Mouse (Mus musculus): ENCODE measurements around the gene Prcp.
"Not testable (repeated sequence)": the region's sequence is repeated elsewhere in the genome, so short reads cannot be mapped to it uniquely, and the experiment has no call there.

Prcp gene

GRCm38 (mm10) chr7:92890618-92891230, 16.5 kb downstream of the Prcp start:
- no peak for DNase-seq (ENCODE audit: low spot score)

GRCm38 (mm10) chr7:92893478-92893877, 19.2 kb downstream of the Prcp start:
- no peak for DNase-seq (ENCODE audit: low spot score)

GRCm38 (mm10) chr7:92896036-92896435, 21.8 kb downstream of the Prcp start:
- no peak for DNase-seq (ENCODE audit: low spot score)

GRCm38 (mm10) chr7:92897021-92897420, 22.8 kb downstream of the Prcp start:
- peak; percentile 33 for DNase-seq (ENCODE audit: low spot score)

GRCm38 (mm10) chr7:92903360-92904038, 29.2 kb downstream of the Prcp start:
- DNase-seq (ENCODE audit: low spot score): peak; percentile 68

- not testable (repeated sequence) for DNase-seq (ENCODE audit: low spot score)
Observed at GRCm38 (mm10) chr7:92904285-92904684, 30.0 kb downstream of the Prcp start.

- DNase-seq (ENCODE audit: low spot score): no peak
Observed at GRCm38 (mm10) chr7:92920172-92920856, 46.0 kb downstream of the Prcp start.

- no peak for DNase-seq (ENCODE audit: low spot score)
Observed at GRCm38 (mm10) chr7:92920857-92921172, 46.5 kb downstream of the Prcp start.

GRCm38 (mm10) chr7:92932792-92933191, 58.5 kb downstream of the Prcp start:
- no peak for DNase-seq (ENCODE audit: low spot score)

GRCm38 (mm10) chr7:92933308-92933948, 59.2 kb downstream of the Prcp start:
- not testable (repeated sequence) for DNase-seq (ENCODE audit: low spot score)

GRCm38 (mm10) chr7:92936747-92937146, 62.5 kb downstream of the Prcp start:
- DNase-seq (ENCODE audit: low spot score): no peak

GRCm38 (mm10) chr7:92937955-92938354, 63.7 kb downstream of the Prcp start:
- DNase-seq (ENCODE audit: low spot score): no peak

- DNase-seq (ENCODE audit: low spot score): no peak
Observed at GRCm38 (mm10) chr7:92939776-92940175, 65.5 kb downstream of the Prcp start.

- DNase-seq (ENCODE audit: low spot score): no peak
Observed at GRCm38 (mm10) chr7:92950775-92951174, 76.5 kb downstream of the Prcp start.

- DNase-seq (ENCODE audit: low spot score): no peak
Observed at GRCm38 (mm10) chr7:92952210-92952609, 77.9 kb downstream of the Prcp start.

GRCm38 (mm10) chr7:92959758-92960157, 85.5 kb downstream of the Prcp start:
- DNase-seq (ENCODE audit: low spot score): no peak

- no peak for DNase-seq (ENCODE audit: low spot score)
Observed at GRCm38 (mm10) chr7:92961876-92962275, 87.6 kb downstream of the Prcp start.

GRCm38 (mm10) chr7:92964754-92965501, 90.7 kb downstream of the Prcp start:
- DNase-seq (ENCODE audit: low spot score): no peak

GRCm38 (mm10) chr7:92967381-92968127, 93.3 kb downstream of the Prcp start:
- no peak for DNase-seq (ENCODE audit: low spot score)

- DNase-seq (ENCODE audit: low spot score): no peak
Observed at GRCm38 (mm10) chr7:92977429-92977828, 103.2 kb downstream of the Prcp start.

GRCm38 (mm10) chr7:92978225-92978624, 104.0 kb downstream of the Prcp start:
- DNase-seq (ENCODE audit: low spot score): no peak

Data from yolk sac, embryonic 10.5 days (tissue).